Mouse (Mus musculus) midbrain, embryonic 13.5 days (tissue): ENCODE measurements around the gene Lipo2. TPM values are rescaled to one million over a fixed set of nuclear protein-coding genes. Genes with fewer than 3 reads are reported as not detected.
A peak's percentile ranks its signal among the peaks of the same experiment; 100 is the strongest.
"Not testable (repeated sequence)": the region's sequence is repeated elsewhere in the genome, so short reads cannot be mapped to it uniquely, and the experiment has no call there.

Source experiments
- ATAC-seq: fragments of 200-750 bp; cut with Nextera tagmentation; 2 replicates; pipeline ENCODE4 v1.8.0; 2017; ENCODE audit warnings: mild to moderate bottlenecking, moderate TSS enrichment, moderate library complexity
- H3K27ac ChIP-seq: fragments of 300-500 bp; sonication (generic); 2 replicates; pipeline ENCODE4 v1.5.1; 2015; ENCODE audit warnings: inconsistent platforms, mild to moderate bottlenecking, moderate library complexity
- H3K27me3 ChIP-seq: fragments of 300-500 bp; sonication (generic); 2 replicates; pipeline ENCODE4 v1.6.1; 2015; ENCODE audit warnings: mild to moderate bottlenecking, inconsistent platforms
- H3K36me3 ChIP-seq: fragments of 300-500 bp; sonication (generic); 2 replicates; pipeline ENCODE4 v1.6.1; 2015; ENCODE audit warnings: mild to moderate bottlenecking, inconsistent platforms
- H3K4me1 ChIP-seq: fragments of 300-500 bp; sonication (generic); replicated peaks from 2 replicates; pipeline ENCODE4 v1.6.1; 2015; ENCODE audit warnings: inconsistent platforms
- H3K4me2 ChIP-seq: fragments of 300-500 bp; sonication (generic); replicated peaks from 2 replicates; pipeline ENCODE4 v1.6.1; 2015; ENCODE audit warnings: moderate library complexity, mild to moderate bottlenecking, inconsistent platforms
- H3K4me3 ChIP-seq: fragments of 300-500 bp; sonication (generic); replicated peaks from 2 replicates; pipeline ENCODE4 v1.5.1; 2015; ENCODE audit warnings: mild to moderate bottlenecking, inconsistent platforms
- H3K9ac ChIP-seq: fragments of 300-500 bp; sonication (generic); replicated peaks from 2 replicates; pipeline ENCODE4 v1.6.1; 2015; ENCODE audit warnings: mild to moderate bottlenecking, inconsistent platforms
- H3K9me3 ChIP-seq: fragments of 300-500 bp; sonication (generic); 2 replicates; pipeline ENCODE4 v1.6.1; 2016; ENCODE audit warnings: mild to moderate bottlenecking, inconsistent platforms
- WGBS: fragments of 180-500 bp; shearing (Covaris S2); methylation state at CpG from one replicate; pipeline ENCODE4 v1.1.7; 2015; 5-methylcytosine and 5-hydroxymethylcytosine counted together
- polyA plus RNA-seq: library from polyadenylated mRNA; unstranded; fragments of >200 nt; fragmentation: Nextera tagmentation; extraction: Ambion mirVana; gene quantifications from 2 replicates; pipeline ENCODE4 v1.2.1, GENCODE M21; 2015

The Lipo2 gene
- 0.47 and 0.52 TPM in 2 replicates for polyA plus RNA-seq

DNA sequence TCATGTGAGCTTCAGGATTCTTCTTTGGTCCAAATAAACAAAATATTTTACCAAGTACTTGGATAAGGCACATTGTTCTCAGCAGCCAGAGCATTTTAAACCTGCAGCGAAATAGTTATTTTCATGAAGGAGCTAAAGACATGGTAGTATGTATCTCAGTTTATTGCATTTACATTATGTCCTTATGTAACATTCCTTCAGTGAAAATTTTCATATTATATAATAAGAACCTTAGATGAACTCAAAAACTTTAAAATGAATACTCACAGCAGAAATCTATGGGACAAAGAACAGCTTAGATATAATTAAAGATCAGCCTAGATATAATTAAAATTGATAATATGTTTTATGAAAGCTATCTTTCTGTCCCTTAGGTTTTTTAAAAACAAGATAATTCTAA, at the start of gene Lipo2:
Gene Lipo2, minus strand, starts transcription at position 101 of the 400 bp plus-strand sequence.
- not testable (repeated sequence) for H3K9me3 ChIP-seq, H3K27ac ChIP-seq, H3K36me3 ChIP-seq, H3K4me1 ChIP-seq, H3K4me3 ChIP-seq, H3K4me2 ChIP-seq, ATAC-seq, H3K27me3 ChIP-seq, H3K9ac ChIP-seq
- WGBS, result 98% methylated on average over 1 of the region's 1 CpGs

DNA sequence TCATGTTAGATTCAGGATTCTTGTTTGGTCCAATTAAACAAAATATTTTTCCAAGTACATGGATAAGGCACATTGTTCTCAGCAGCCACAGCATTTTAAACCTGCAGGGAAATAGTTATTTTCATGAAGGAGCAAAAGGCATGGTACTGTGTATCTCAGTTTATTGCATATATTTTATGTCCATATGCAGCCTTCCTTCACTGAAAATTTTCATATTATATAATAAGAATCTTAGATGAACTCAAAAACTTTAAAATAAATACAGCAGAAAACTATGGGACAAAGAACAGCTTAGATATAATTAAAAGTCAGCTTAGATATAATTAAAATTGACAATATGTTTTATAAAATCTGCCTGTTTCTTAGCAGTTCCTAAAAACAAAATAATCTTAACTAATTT, 36.2 kb upstream of the Lipo2 start, which contains the start of gene Lipo1:
Gene Lipo1, minus strand, starts transcription at position 101 of the 400 bp plus-strand sequence.
- not testable (repeated sequence) for H3K27ac ChIP-seq, H3K9me3 ChIP-seq, H3K4me3 ChIP-seq, H3K4me2 ChIP-seq, H3K9ac ChIP-seq, H3K27me3 ChIP-seq, H3K36me3 ChIP-seq, H3K4me1 ChIP-seq, ATAC-seq

DNA sequence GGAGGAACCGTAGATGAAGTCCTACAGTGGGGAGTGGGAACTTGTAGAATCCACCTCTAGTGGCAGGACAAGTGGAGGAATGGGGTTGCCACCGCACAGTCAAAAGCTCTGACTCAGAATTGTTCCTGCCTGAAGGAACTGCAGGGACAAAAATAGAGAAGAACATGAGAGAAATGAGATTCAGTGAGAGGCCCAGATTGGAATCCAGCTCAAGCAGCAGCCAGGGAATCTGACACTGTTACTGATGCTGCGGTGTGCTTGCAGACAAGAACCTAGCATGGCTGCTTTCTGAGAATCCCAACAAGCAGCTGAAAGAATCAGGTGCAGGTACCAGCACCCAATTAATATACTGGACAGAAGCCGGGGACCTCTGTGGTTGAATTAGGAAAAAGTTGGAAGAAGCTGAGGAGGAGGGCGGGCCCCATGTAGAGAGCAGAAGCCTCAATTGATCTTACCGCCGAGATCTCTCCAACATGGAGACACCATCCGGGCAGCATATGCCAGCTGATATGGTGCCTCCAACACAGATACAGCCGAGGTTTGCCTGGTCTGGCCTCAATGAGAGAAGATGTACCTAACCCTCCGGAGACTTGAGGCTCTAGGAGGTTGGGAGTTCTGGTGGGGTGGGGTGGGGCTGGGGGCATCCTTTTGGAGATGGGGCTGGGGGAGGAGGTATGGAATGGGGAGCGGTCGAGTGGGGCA, 35.6 kb upstream of the Lipo2 start:
- H3K36me3 ChIP-seq, result no peaks in the 10 kb centered on the region
- no peak overlapping the region for H3K4me2 ChIP-seq
- H3K9ac ChIP-seq, result no peak overlapping the region
- no peaks in the 10 kb centered on the region for H3K27me3 ChIP-seq
- ATAC-seq, result no peak
- no peak overlapping the region for H3K27ac ChIP-seq
- 92% methylated on average over 12 of the region's 12 CpGs for WGBS
- H3K9me3 ChIP-seq, result no peaks in the 10 kb centered on the region
- H3K4me1 ChIP-seq, result no peaks in the 10 kb centered on the region
- no peak overlapping the region for H3K4me3 ChIP-seq

DNA sequence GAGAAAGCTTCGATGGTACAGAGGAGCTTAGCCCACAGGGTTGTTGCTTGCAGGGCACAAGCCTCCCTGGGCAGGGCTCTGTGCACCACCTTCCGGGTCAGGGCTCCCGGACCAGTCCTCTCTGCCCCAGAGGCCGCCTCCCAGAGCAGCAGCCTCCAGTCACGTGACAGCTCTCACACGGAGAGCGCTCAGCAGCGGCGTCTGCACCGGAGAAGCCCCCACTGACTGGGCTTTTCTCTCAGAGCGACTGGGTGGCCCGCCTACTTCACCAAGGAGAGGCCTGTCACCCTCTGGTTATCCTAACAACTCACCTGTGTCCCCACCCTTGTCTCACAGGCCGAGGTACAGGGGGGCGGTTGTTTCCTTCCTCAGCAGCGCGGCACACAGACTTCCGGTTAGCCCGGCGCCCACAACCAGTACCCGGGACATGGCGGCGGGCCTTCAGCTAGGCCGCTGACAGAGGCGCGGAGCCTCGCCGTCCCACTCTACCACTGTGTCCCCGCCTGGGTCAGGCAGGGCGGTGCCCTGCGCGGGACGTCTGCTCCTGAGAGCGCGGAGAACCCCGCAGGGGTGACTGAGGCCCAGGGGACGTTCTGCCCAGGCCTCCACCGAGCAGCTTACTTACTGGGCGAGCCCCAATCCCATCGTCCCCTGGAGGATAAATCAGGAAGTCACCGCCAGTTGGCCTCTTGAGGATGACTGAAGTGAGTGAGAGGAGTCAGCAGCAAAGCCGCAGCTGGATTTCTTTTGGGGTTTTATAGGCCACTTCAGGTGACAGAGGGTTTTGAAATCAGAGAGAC, 10.3 kb upstream of the Lipo2 start, which contains the start of gene Lipo3:
Gene Lipo3, minus strand, starts transcription at position 665 of the 800 bp plus-strand sequence.
- 47% methylated on average over 13 of the region's 41 CpGs for whole genome bisulfite sequencing
- not testable (repeated sequence) for H3K4me1 ChIP-seq, H3K36me3 ChIP-seq, H3K9ac ChIP-seq, H3K27ac ChIP-seq, H3K9me3 ChIP-seq, H3K27me3 ChIP-seq
- Histone ChIP-seq H3K4me2 (peak within 1 kb of the TSS; percentile 41), H3K4me3 (peak within 1 kb of the TSS; percentile 29)
- ATAC-seq, result peak; percentile 99

Other genes with a start within 250 kb of the Lipo2 start
- gene Lipo4, start 233.6 kb downstream of the Lipo2 start, polyA plus RNA-seq, result not detected in 2 replicates
- not detected in 2 replicates for gene Gm8978, start 126.1 kb downstream of the Lipo2 start, polyA plus RNA-seq
- 14.7 and 15.9 TPM in 2 replicates for gene Lipo3, start 10.6 kb upstream of the Lipo2 start, polyA plus RNA-seq
- gene Lipo1, start 36.1 kb upstream of the Lipo2 start, polyA plus RNA-seq, result not detected in 2 replicates
- not detected in 2 replicates for gene Lipf, start 209.8 kb upstream of the Lipo2 start, polyA plus RNA-seq